Mouse (Mus musculus): Measurements from ENCODE around the gene Negr1. TPM values are rescaled to one million over a fixed set of nuclear protein-coding genes. Genes with fewer than 3 reads are reported as not detected.
A peak's percentile ranks its signal among the peaks of the same experiment; 100 is the strongest.

Negr1 gene
- total RNA-seq, 2 experiments from 2014 or later, result 206 to 222 TPM

DNA sequence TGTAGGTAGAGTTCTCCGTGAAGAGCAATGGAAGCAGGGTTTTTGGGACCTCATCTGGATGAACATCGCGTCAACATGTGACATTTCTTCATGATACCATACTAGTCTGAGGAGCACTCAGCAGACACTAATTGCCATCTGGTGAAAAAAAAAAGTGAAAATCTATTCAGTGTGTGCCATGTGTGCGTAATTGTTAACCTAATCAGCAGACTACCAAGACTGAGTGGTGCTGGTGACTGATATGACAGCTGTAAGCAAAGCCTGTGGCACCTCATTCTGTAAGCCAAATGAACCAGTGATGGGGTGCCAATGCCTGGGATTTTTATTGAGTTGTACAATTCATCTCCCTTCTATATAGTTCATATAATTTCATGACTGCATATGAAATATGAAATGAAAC is 29.0 kb downstream of the Negr1 start:
- Histone ChIP-seq H3K4me3 (no peak overlapping the region), H3K27ac (no peak overlapping the region)
- intact Hi-C loops (cut with DNase I), result no loop called here
- TF ChIP-seq CTCF (IDR thresholded peaks at IDR 0.05), result no peak
- DNase-seq (ENCODE audit: extremely low spot score in 1 of 2, low spot score in 2 of 2), result no peak

DNA sequence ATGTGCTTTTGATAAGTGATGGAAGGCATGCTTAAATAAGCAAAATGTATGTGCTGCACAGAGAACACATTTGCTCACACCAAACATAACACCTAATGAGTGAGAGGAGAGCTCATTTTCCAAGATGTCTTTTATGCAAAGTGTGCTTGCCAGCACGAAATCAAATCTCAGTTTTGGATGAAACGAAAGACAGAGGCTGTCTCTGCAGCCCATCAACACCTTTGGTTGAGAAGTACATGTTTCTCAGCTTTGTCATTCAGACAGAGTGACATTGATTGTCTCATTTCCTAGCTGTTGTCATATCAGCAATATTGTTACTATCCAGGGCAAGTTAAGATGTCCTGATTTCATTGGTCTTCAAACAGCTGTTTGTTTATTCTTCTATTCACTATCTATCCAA is 29.5 kb downstream of the Negr1 start:
- no peak for TF ChIP-seq CTCF (IDR thresholded peaks at IDR 0.05)
- intact Hi-C loops (cut with DNase I), result no loop called here
- no peak overlapping the region for H3K27ac ChIP-seq
- no peak overlapping the region for H3K4me3 ChIP-seq
- DNase-seq (ENCODE audit: extremely low spot score in 1 of 2, low spot score in 2 of 2), result no peak

DNA sequence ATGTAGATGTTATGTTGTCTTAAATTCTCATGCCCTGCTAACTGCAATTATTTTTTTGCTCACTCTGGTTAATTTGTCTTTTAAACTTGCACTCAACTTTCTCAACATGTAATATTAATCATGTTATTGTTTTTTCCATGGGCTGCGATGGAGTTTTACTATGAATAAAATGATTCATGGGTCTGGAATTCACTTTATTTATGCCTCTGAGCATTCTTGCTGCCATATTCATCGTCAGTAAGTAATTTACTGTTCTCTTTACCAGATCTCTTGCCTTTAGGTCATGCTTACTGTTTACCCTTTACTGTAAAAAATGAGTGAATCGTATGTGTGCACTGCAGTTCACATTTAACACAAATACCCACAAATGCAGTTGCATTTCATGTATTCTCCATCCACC is 45.3 kb downstream of the Negr1 start:
- TF ChIP-seq CTCF (IDR thresholded peaks at IDR 0.05), result no peak
- Histone ChIP-seq H3K4me3 (no peak overlapping the region), H3K27ac (no peak overlapping the region)
- intact Hi-C loops (cut with DNase I), result no loop called here
- DNase-seq (ENCODE audit: extremely low spot score in 1 of 2, low spot score in 2 of 2), result no peak

GRCm38 (mm10) chr3:156619921-156620320 is 58.3 kb downstream of the Negr1 start:
- intact Hi-C loops (cut with DNase I), result no loop called here
- peak overlapping the region; percentile 62 for H3K27ac ChIP-seq
- no peak for TF ChIP-seq CTCF (IDR thresholded peaks at IDR 0.05)

DNA sequence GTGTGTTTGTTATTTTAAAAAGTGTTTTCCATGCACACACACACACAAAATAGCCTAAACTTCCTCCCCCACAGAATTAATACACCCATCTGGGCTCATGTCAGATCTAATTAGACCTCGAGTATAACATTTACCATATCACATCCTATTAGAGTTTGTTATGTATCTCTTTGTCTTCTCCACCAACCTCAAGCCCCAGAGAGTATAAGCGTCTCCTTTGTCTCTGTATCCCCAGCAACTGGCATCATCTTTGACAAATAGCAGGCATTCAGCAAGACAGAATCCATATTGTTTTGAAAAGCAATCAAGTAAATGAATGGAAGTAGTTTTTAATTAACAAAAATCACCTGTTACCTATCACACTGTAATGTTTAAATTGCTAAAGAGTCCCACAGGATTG is 67.0 kb downstream of the Negr1 start:
- Histone ChIP-seq H3K27ac (no peak overlapping the region), H3K4me3 (no peak overlapping the region)
- DNase-seq (ENCODE audit: extremely low spot score in 1 of 2, low spot score in 2 of 2), result no peak
- intact Hi-C loops (cut with DNase I), result no loop called here
- no peak for TF ChIP-seq CTCF (IDR thresholded peaks at IDR 0.05)

More at GRCm38 (mm10) chr3:156619921-156620320, 58.3 kb downstream of the Negr1 start:
- no peak for DNase-seq (ENCODE audit: extremely low spot score in 1 of 2, low spot score in 2 of 2)
- H3K4me3 ChIP-seq, result no peak overlapping the region

GRCm38 (mm10) chr3:156632942-156633341 is 71.3 kb downstream of the Negr1 start:
- Histone ChIP-seq H3K27ac (no peak overlapping the region), H3K4me3 (no peak overlapping the region)
- intact Hi-C loops (cut with DNase I), result no loop called here
- DNase-seq (ENCODE audit: extremely low spot score in 1 of 2, low spot score in 2 of 2), result no peak
- no peak for TF ChIP-seq CTCF (IDR thresholded peaks at IDR 0.05)

- H3K4me3 ChIP-seq, result no peak overlapping the region
- intact Hi-C loops (cut with DNase I), result no loop called here
These were observed 77.8 kb downstream of the Negr1 start for GRCm38 (mm10) chr3:156639382-156639781.

DNA sequence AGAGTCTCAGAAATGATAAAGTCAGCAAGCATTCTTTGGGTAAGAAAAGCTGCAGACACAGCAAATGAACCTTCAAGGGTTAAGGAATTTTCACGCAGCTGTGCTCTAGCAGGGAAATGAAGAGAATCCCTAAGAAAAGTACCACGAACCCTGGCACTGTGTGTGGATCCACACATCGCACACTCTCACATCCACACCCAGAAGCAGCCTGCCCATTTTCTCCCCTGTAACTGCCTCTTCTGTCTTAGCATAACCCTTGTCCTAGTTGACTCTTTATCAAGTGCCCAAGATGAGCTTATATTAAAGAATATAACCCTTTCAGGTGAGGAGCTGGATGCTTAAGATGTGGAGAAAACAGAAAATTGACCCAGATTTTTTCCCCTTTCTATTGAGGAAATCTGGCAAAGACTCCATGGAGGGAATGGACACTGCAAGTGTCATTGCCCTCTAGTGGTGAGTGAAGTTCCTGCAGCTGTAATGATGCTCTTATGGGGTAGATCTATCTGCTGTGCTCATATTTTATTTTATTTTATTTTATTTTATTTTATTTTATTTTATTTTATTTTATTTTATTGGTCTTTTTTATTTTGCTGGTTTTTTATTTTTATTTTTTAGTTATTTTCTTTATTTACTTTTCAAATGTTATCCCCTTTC is 82.2 kb downstream of the Negr1 start:
- Histone ChIP-seq H3K27ac (no peak overlapping the region), H3K4me3 (no peak overlapping the region)
- peak; percentile 69 for TF ChIP-seq CTCF (IDR thresholded peaks at IDR 0.05)
- DNase-seq (ENCODE audit: extremely low spot score in 1 of 2, low spot score in 2 of 2), result no peak
- intact Hi-C loops (cut with DNase I), result loop anchor here (5.0 kb wide), 1 partner anchor 82 kb away; the partner anchor contains the start of gene Negr1

More at GRCm38 (mm10) chr3:156639382-156639781, 77.8 kb downstream of the Negr1 start:
- DNase-seq (ENCODE audit: extremely low spot score in 1 of 2, low spot score in 2 of 2), result no peak
- H3K27ac ChIP-seq, result peak overlapping the region; percentile 64
- TF ChIP-seq CTCF (IDR thresholded peaks at IDR 0.05), result no peak

DNA sequence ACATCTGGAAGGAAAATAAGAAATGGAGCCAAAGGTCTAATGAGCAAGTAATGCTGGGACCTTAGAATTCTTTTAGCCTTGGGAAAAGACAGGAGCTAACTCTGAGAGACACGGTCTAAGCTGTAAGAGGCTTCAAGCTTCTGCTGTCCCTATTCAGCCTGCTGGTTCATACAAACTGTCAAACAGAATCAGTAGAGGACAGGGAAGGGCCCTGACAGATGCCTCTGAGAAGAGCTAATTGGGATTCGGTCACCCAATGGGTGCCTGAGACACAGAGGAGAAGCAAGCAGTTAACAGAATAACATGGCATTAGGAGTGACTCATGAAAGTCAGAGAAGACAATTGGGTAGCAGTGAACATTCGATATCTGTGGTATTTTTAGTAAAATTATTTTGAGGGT is 86.8 kb downstream of the Negr1 start:
- TF ChIP-seq CTCF (IDR thresholded peaks at IDR 0.05), result no peak
- intact Hi-C loops (cut with DNase I), result no loop called here
- Histone ChIP-seq H3K4me3 (no peak overlapping the region), H3K27ac (no peak overlapping the region)
- DNase-seq (ENCODE audit: extremely low spot score in 1 of 2, low spot score in 2 of 2), result no peak

GRCm38 (mm10) chr3:156662553-156662952 is 101.0 kb downstream of the Negr1 start:
- intact Hi-C loops (cut with DNase I), result no loop called here
- no peak for DNase-seq (ENCODE audit: extremely low spot score in 1 of 2, low spot score in 2 of 2)
- no peak for TF ChIP-seq CTCF (IDR thresholded peaks at IDR 0.05)

DNA sequence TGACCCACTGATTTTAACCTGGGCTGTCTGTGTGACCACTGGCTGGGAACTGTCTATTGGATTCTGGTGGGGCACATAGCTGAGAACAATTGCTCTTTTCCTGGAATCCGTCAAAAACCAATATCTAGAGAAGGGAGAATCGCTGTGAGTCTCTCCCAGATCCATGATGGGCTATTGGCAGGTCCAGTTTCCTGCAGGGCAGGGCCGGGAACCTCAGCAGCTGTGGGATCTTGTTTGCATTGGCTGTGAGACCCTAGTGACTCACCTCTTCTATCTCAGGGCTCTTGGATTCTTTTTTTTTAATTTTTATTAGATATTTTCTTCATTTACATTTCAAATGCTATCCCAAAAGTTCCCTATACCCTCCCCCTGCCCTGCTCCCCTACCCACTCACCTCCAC is 111.0 kb downstream of the Negr1 start:
- no peak for TF ChIP-seq CTCF (IDR thresholded peaks at IDR 0.05)
- no peak for DNase-seq (ENCODE audit: extremely low spot score in 1 of 2, low spot score in 2 of 2)
- intact Hi-C loops (cut with DNase I), result no loop called here
- no peak overlapping the region for H3K27ac ChIP-seq
- H3K4me3 ChIP-seq, result no peak overlapping the region

More at GRCm38 (mm10) chr3:156662553-156662952, 101.0 kb downstream of the Negr1 start:
- no peak overlapping the region for H3K4me3 ChIP-seq
- H3K27ac ChIP-seq, result no peak overlapping the region

- Histone ChIP-seq H3K27ac (no peak overlapping the region), H3K4me3 (no peak overlapping the region)
- intact Hi-C loops (cut with DNase I), result loop anchor here (5.0 kb wide), 1 partner anchor 128 kb away; the partner anchor contains the start of gene Negr1
- no peak for TF ChIP-seq CTCF (IDR thresholded peaks at IDR 0.05)
- peak in 1 of 2 experiments; percentile 30 for DNase-seq (ENCODE audit: extremely low spot score in 1 of 2, low spot score in 2 of 2)
These were observed 128.5 kb downstream of the Negr1 start for GRCm38 (mm10) chr3:156690059-156690605.

- no peak overlapping the region for H3K4me3 ChIP-seq
- no peak overlapping the region; the same call in 1 of the 2 replicates for H3K27ac ChIP-seq
- intact Hi-C loops (cut with DNase I), result no loop called here
- no peak for TF ChIP-seq CTCF (IDR thresholded peaks at IDR 0.05)
- no peak for DNase-seq (ENCODE audit: extremely low spot score in 1 of 2, low spot score in 2 of 2)
These were observed 137.1 kb downstream of the Negr1 start for GRCm38 (mm10) chr3:156698687-156699086.
